Mouse (Mus musculus): ENCODE data around the gene Gm10775.

GRCm38 (mm10) chr13:65225945-65226344 is 33.4 kb upstream of the Gm10775 start:
- TF ChIP-seq CTCF (IDR thresholded peaks at IDR 0.05; ENCODE audit: control insufficient read depth, insufficient read depth, low read length) (no peak), POLR2A (IDR thresholded peaks at IDR 0.05; ENCODE audit: borderline replicate concordance, control insufficient read depth, low read depth, low read length) (no peak)

Measured in bone marrow, adult 2 months (tissue).